Mouse (Mus musculus) macrophage (primary cell): ENCODE results near the gene Lmtk2. TPM values are rescaled to one million over a fixed set of nuclear protein-coding genes. Genes with fewer than 3 reads are reported as not detected.

Experiments used
- H3K27ac ChIP-seq: fragments of 350-480 bp; formaldehyde crosslinking; 2 replicates; pipeline ENCODE4 v1.9.0; 2021
- H3K36me3 ChIP-seq: fragments of 350-480 bp; formaldehyde crosslinking; 2 replicates; pipeline ENCODE4 v1.9.0; 2021; ENCODE audit errors: inconsistent target
- H3K4me3 ChIP-seq: fragments of 350-480 bp; formaldehyde crosslinking; 2 replicates; pipeline ENCODE4 v1.9.0; 2021; ENCODE audit errors: inconsistent target
- H3K79me2 ChIP-seq: fragments of 350-480 bp; formaldehyde crosslinking; 2 replicates; pipeline ENCODE4 v1.9.0; 2021; ENCODE audit errors: inconsistent target
- WGBS: methylation state at CpG from one replicate; pipeline ENCODE4 v1.1.7; 2026; ENCODE audit warnings: inconsistent platforms; ENCODE audit not compliant: missing documents; 5-methylcytosine and 5-hydroxymethylcytosine counted together
- polyA plus RNA-seq: library from polyadenylated mRNA; stranded (reverse); fragments of 250-400 nt; gene quantifications from 3 replicates; pipeline ENCODE4 v1.2.4, GENCODE M21; 2018; ENCODE audit warnings: inconsistent platforms
- total RNA-seq, 78 experiments: library from RNA; depleted of rRNA; stranded (reverse); fragments of 250-400 nt; gene quantifications; 1 replicate in 9 of 78; 2 replicates in 24 of 78; 3 replicates in 43 of 78; 4 replicates in 2 of 78; pipeline ENCODE4 v1.2.4; 2018; ENCODE audit warnings: inconsistent platforms in 56 of 78

The Lmtk2 gene
- 1 to 10 TPM in 23 of 26 experiments, under 1 TPM in 3; 0.82 to 4.7 (median 3.1) TPM for total RNA-seq (2018; cell fraction: chromatin; rRNA removed)
- 1 to 10 TPM; 2.1 to 5.1 (median 3.2) TPM for total RNA-seq (2018; cell fraction: cytosol; rRNA removed)
- 10 to 100 TPM in 1 of 26 experiments, 1 to 10 TPM in 25; 1.9 to 12.4 (median 6.5) TPM for total RNA-seq (2018; cell fraction: nucleus; rRNA removed)
- polyA plus RNA-seq = 1.4 to 3.9 TPM (median 1.8 TPM) in 3 replicates

DNA sequence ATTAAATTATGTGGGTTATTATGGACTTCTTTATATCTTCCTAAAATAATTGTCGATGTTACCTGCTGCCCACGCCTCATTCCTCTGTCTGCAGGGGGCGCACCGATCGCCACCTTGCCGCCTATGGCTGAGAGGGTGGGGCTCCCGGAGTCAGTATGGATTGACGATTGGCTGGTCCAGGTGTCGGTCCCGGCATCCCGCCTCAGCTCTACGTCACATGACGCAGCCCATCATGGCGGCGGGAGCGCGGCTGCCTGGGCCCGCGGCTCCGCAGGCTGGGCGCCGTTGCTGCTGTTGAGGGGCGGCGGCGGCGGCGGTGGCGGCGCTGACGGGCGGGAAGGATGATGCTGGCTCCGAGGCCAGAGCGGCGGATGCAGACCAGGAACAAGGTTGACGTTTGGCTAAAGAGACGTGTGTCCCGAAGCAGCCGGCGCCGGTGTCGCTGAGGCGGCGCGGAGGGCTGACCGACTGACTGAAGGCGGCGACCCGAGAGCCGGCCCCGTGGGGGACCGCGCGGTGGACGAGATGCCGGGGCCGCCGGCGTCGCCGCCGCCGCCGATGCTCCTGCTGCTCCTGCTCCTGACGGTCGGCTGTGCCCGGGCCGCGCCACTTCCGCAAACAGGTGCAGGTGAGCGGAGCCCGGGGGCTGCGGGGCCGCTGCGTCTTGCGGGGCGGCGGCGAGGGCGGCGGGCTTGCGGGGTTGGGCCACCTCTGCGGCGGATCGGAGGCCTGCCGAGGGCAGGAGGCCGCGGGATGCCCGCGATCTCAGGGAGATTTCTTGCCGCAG, at the start of gene Lmtk2:
TSS of gene Lmtk2 (plus strand) at position 288 of the 787 bp plus-strand sequence.
- Histone ChIP-seq H3K4me3 (peak within 1 kb of the TSS; percentile 5; the same call in 1 of the 2 replicates), H3K36me3 (no peaks in the 10 kb centered on the region), H3K27ac (no peak within 1 kb of the TSS), H3K79me2 (peaks cover 6% of the 10 kb centered on the region; the same call in 1 of the 2 replicates)
- WGBS = under 1% methylated on average over 51 of the region's 90 CpGs

DNA sequence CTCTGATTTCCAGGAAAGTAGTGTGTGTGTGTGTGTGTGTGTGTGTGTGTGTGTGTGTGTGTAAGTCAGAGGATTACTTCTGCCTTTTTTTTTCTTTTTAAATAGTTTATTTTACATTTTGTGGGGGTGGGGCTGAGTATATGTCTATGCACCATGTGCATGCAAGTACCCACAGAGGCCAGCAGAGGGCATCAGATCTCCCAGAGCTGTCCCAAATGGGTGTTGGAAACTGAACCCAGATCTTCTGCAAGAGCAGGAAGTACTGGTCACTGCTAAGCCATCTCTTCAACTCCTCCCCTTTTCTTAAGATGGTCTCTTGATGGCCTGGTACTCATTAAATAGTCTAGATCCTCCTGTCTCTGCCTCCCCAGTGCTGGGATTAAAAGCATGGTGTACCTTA, 49.0 kb upstream of the Lmtk2 start:
- H3K27ac ChIP-seq = no peak overlapping the region
- no peaks in the 10 kb centered on the region for H3K36me3 ChIP-seq
- no peak overlapping the region for H3K4me3 ChIP-seq
- no peaks in the 10 kb centered on the region for H3K79me2 ChIP-seq

GRCm38 (mm10) chr5:144053450-144053849, 46.8 kb upstream of the Lmtk2 start:
- Histone ChIP-seq H3K27ac (no peak overlapping the region), H3K79me2 (no peaks in the 10 kb centered on the region), H3K4me3 (no peak overlapping the region), H3K36me3 (no peaks in the 10 kb centered on the region)
- 86% methylated on average over 2 of the region's 3 CpGs for WGBS

GRCm38 (mm10) chr5:144054340-144054739, 45.9 kb upstream of the Lmtk2 start:
- H3K4me3 ChIP-seq = no peak overlapping the region
- H3K36me3 ChIP-seq = no peaks in the 10 kb centered on the region
- no peak overlapping the region for H3K27ac ChIP-seq
- WGBS = 93% methylated on average over 5 of the region's 6 CpGs
- no peaks in the 10 kb centered on the region for H3K79me2 ChIP-seq

DNA sequence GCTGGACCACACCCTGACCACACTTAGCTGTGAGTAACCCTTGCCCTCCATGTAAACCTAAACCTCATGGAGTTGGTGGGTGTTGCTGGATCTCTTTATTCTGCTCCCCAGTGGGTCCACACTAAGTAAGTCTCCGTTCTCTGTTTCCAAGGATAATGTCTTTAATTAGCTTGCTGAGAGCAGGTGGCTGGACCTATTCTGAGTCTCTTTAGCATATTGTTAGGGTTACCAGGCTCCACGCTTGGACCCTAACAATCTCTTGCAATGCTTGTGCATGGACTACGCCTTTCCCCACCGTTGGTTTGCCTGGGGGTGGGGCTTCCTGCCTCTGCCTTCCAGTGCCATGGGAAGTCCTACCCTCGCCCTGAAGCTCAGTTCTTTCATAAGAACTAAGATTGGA, 36.1 kb upstream of the Lmtk2 start:
- Histone ChIP-seq H3K36me3 (no peaks in the 10 kb centered on the region), H3K79me2 (no peaks in the 10 kb centered on the region), H3K4me3 (no peak overlapping the region), H3K27ac (no peak overlapping the region)
- 87% methylated on average over 5 of the region's 5 CpGs for WGBS

DNA sequence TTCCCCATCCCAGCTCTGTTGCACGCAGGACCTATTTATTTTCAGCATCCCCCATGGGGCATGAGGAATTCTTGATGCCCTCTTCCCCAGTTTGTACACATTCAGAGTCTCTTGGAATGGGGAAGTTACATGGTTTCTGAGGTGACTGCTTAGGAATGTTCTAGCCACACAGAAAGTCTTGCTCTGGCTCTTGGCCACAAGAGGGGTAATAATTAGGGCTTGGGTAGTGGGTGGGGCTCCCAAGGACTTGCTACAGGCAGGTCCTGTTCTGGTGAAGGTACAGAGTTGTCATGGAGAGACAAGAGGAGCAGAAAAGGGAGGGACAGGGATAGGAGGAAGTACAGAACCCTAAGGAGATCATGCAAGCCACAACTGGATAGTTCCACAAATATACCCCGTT, 34.2 kb upstream of the Lmtk2 start:
- Histone ChIP-seq H3K36me3 (no peaks in the 10 kb centered on the region), H3K27ac (no peak overlapping the region), H3K4me3 (no peak overlapping the region), H3K79me2 (no peaks in the 10 kb centered on the region)
- whole genome bisulfite sequencing = 55% methylated on average over 2 of the region's 2 CpGs

DNA sequence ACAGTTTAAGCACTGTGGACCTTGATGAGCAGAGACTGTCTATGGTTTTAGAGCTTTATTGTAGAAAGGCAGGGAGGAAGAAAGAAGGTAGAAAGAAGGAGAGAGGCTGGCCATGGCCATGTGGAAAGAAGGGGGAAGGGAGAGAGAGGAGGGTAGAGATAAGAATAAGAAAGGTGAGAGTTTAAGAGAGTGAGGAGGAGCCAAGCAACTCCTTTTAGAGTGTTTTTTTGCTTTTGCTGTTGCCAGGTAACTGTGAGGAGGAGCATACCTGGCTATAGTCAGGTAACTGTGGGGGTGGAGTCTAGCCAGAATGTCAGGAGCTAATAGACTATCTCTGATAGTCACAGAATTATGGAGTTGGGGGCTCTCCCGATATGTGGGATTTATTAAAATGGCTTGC, 30.2 kb upstream of the Lmtk2 start:
- WGBS = 88% methylated on average over 1 of the region's 1 CpGs
- no peak overlapping the region for H3K4me3 ChIP-seq
- no peaks in the 10 kb centered on the region for H3K36me3 ChIP-seq
- no peak overlapping the region for H3K27ac ChIP-seq
- H3K79me2 ChIP-seq = no peaks in the 10 kb centered on the region

GRCm38 (mm10) chr5:144071249-144071648, 29.0 kb upstream of the Lmtk2 start:
- 75% methylated on average over 1 of the region's 1 CpGs for WGBS
- H3K36me3 ChIP-seq = no peaks in the 10 kb centered on the region
- H3K79me2 ChIP-seq = no peaks in the 10 kb centered on the region
- no peak overlapping the region for H3K27ac ChIP-seq
- H3K4me3 ChIP-seq = no peak overlapping the region

GRCm38 (mm10) chr5:144077541-144077940, 22.7 kb upstream of the Lmtk2 start:
- no peak overlapping the region for H3K4me3 ChIP-seq
- no peak overlapping the region for H3K27ac ChIP-seq
- WGBS = 78% methylated on average over 1 of the region's 1 CpGs
- no peaks in the 10 kb centered on the region for H3K36me3 ChIP-seq
- no peaks in the 10 kb centered on the region for H3K79me2 ChIP-seq

DNA sequence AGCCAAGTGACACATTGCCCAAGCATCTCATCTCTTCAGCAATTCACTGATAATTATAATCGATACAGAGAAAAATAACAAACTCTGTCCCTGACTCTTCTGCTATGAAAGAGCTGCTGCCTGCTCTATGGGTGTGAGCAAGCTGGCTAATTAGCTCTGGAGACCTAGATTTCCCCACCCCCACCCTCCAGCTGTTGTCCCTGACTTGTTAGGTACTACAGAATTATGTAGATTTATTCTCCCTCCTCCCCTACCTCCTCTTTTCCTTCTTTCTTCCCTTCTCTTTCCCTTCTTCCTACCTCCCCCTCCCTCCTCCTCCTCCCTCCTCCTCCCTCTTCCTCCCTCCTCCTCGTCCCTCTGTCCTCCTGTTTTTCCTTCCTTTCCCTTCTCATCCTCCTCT, 19.4 kb upstream of the Lmtk2 start:
- Histone ChIP-seq H3K79me2 (no peaks in the 10 kb centered on the region), H3K27ac (no peak overlapping the region), H3K36me3 (no peaks in the 10 kb centered on the region), H3K4me3 (no peak overlapping the region)
- 88% methylated on average over 1 of the region's 2 CpGs for WGBS

GRCm38 (mm10) chr5:144082006-144082405, 18.2 kb upstream of the Lmtk2 start:
- WGBS = 91% methylated on average over 5 of the region's 5 CpGs
- Histone ChIP-seq H3K4me3 (no peak overlapping the region), H3K27ac (no peak overlapping the region), H3K36me3 (no peaks in the 10 kb centered on the region), H3K79me2 (no peaks in the 10 kb centered on the region)

DNA sequence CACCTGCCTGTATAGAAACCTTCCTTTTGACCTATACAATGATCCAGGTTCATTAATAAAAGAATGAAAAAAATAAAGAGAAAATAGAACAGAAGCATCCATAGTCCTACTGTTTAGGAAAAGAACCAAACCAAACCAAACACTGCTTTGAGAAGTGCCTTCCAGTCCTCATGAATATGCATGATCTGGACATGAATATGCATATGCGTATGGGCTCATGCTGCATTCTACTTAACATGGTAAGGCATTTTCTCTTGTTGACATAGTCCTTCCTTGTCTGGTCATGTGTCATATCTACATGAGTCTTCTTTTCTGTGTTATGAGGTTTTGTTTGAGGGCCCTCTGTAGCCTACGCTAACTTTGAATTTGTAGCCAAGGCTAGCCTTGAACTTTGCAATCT, 16.7 kb upstream of the Lmtk2 start:
- WGBS = 95% methylated on average over 2 of the region's 2 CpGs
- Histone ChIP-seq H3K36me3 (no peaks in the 10 kb centered on the region), H3K4me3 (no peak overlapping the region), H3K27ac (no peak overlapping the region), H3K79me2 (no peaks in the 10 kb centered on the region)

- Histone ChIP-seq H3K4me3 (no peak overlapping the region), H3K27ac (no peak overlapping the region), H3K36me3 (no peaks in the 10 kb centered on the region), H3K79me2 (no peaks in the 10 kb centered on the region)
- 83% methylated on average over 4 of the region's 4 CpGs for WGBS
Measured at GRCm38 (mm10) chr5:144084271-144084670, 16.0 kb upstream of the Lmtk2 start.

DNA sequence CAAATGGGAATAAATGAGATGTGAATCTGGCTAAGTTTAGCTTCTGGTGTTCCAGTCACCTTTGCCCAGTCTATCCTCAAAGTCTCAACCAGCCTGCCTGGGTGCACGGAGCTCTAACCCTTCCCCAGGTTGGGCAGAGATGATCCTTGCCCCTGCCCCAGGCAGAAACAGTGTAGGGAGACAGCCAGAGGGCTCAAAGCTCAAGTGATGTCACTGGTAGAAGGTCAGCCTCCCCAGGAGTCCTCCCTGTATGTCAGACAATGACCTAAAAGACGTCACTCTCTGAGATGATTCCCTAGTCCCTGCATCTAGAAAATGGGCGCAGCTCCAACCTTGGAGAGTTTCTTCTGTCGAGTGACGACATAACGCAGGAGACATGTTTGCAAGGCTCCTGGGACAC, 14.5 kb upstream of the Lmtk2 start:
- no peak overlapping the region for H3K27ac ChIP-seq
- 88% methylated on average over 6 of the region's 6 CpGs for WGBS
- H3K36me3 ChIP-seq = no peaks in the 10 kb centered on the region
- H3K79me2 ChIP-seq = no peaks in the 10 kb centered on the region
- no peak overlapping the region for H3K4me3 ChIP-seq

DNA sequence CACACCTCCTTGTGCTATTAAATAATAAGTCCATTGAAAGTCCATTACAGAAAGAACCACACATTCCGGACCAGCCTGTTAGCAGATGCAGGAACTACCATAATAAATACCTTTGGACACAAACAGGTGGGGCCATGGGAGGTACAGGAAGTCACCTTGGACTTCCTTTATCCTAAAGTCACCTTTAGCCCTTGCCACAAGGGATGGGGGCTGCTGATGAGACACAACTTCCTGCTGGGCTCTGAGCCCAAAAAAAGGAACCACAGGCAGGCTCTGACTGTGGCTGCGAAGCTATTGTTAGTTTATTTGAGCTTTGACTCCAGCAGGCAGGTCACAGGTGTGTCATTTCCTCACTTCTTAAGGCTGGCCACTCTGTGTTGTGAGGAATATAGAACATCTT, 13.7 kb upstream of the Lmtk2 start:
- 4% methylated on average over 2 of the region's 2 CpGs for WGBS
- H3K4me3 ChIP-seq = no peak overlapping the region
- no peaks in the 10 kb centered on the region for H3K79me2 ChIP-seq
- no peak overlapping the region for H3K27ac ChIP-seq
- no peaks in the 10 kb centered on the region for H3K36me3 ChIP-seq
